Mouse (Mus musculus) adrenal gland, postnatal 14 days (tissue): Measurements from ENCODE around the gene Zbtb4. TPM values are rescaled to one million over a fixed set of nuclear protein-coding genes. Genes with fewer than 3 reads are reported as not detected.
"Not testable (repeated sequence)": the region's sequence is repeated elsewhere in the genome, so short reads cannot be mapped to it uniquely, and the experiment has no call there.

Source experiments
- DNase-seq: peaks from one replicate; pipeline ENCODE4 v3.0.0; 2021; ENCODE audit warnings: mixed read lengths
- long read RNA-seq, 2 experiments: library from polyadenylated mRNA; stranded (forward); transcript quantifications; one replicate each; pipeline ENCODE4 v2.0.0; 2021
- total RNA-seq: library from RNA; stranded (reverse); gene quantifications from 2 replicates; pipeline ENCODE4 v1.2.3, GENCODE M21; 2021

The Zbtb4 gene
- 39.9 and 42.4 TPM in 2 replicates for total RNA-seq
- long read RNA-seq, experiment 1, full-length matches to known transcripts = 1 of 4 reads
- long read RNA-seq, experiment 1, partial matches to known transcripts = 0 of 4 reads
- long read RNA-seq, experiment 1, other reads (novel, unspliced or antisense) = 3 of 4 reads
- long read RNA-seq, experiment 2, partial matches to known transcripts = 1 of 8 reads
- long read RNA-seq, experiment 2, other reads (novel, unspliced or antisense) = 7 of 8 reads

DNA sequence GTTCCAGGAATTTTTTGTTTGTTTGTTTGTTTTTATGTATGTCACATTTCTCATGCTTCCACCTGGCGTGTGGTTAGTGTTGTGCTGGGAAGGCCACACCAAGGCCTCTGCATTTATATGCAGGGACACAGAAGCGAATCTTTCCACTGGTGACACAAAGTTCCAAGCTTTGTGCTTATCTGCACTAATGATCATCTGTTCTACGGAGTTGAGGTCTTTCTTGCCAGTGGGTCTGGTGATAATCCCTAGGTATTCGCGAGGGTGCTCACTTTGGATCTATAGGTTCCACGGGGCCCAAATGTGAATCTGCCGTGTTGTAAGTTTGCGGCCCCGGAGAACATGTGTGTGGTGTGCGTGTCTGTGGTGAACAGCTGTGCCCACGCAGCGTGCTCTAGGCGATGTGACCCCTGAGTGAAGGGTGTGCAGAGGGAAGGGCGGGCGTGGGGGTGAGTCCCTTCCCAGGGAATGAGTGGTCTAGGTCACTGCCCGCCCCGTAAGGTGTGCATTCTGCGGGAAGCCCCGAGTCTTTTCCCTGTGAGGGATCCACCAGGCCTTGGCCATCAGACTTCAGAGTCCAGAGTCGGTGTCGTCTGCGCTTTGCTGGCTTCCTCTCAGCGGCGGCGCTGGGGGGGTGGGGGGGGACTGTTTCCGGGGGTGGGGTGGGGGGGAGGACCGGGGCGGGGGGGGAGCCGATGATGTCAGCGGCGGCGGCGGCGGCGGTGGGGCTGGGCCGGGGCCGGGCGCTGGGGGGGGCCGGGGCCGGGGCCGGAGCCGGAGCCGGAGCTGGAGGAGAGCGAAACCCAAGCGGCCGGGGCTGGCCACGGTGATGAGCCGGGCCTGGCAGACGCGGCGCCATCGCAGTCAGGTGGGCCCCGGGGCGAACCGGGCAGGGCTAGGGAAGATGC is at the start of gene Zbtb4:
Zbtb4 (plus strand) TSS at position 692 of the 905 bp plus-strand sequence.
- peak; percentile 73 for DNase-seq

DNA sequence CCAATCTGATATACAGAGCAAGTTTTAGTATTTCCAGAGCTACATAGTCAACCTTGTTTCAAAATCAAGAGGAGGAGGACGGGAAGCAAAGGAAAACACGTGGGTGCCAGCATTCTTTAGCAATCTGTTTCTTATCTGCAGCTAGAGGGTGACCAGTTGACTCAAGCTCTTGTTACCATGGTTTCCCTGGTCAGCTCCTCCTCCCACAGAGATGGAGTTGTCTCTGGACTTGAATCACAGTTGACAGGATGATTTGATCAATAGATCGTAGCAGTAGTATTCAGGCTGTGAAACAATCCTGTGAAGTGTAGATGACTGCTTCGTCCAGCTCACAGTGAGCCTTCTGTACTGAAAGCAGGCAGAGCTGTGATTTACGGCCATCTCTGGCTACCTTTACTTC is 49.8 kb upstream of the Zbtb4 start:
- DNase-seq = peak; percentile 70

DNA sequence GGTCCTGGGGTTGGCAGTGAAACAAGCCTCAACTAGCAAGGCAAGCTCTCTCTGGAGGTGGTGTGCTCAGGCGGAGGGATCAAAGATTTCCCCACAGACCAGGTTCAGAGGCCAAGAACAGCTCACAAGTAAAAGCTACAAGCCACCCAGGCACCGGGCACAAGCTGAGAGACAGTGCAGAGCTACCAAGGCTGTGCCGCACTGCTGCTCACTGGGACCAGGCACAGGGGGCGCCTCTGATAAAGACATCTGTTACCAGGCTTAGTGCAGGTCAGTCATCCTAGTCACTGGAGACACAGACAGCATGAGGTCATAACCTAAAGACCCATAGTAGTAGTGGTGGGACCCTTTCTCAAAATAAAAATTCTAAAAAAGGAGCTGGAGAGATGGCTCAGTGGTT is 48.8 kb upstream of the Zbtb4 start:
- DNase-seq = no peak

DNA sequence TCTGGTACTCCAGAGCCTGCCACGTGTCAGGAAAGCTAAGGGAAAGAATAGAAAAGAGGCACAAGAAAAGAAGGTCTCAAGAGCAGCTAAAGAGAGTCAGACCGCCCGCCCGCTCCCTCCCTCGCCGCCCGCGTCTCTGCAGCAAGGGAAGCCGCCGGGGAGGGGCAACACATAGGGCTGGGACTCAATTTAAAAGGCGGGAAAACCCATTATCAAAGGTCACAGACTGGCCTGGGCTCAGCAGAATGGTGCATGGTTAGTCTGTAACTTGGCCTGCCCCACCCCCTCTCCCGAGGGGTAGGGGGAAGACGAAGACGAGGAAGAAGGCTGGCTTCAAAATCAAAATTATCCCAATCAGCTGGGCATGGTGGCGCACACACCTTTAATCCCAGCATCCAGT is 47.1 kb upstream of the Zbtb4 start:
- no peak for DNase-seq

DNA sequence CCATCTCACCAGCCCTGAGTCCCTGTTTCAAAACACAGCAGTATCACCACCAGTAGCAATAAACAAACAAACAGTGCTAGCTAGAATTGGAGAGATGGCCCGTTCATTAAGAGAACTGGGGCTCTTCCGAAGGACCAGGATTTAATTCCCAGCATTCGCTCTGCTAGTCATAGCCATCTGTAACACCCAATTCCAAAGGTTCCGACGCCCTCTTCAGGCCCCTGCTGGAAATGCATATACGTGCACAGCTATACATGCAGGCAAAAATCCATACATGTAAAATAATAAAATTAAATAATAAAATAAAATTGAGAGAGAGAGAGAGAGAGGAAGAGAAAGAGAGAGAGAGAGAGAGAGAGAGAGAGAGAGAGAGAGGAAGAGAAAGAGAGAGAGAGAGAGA is 46.3 kb upstream of the Zbtb4 start:
- no peak for DNase-seq

DNA sequence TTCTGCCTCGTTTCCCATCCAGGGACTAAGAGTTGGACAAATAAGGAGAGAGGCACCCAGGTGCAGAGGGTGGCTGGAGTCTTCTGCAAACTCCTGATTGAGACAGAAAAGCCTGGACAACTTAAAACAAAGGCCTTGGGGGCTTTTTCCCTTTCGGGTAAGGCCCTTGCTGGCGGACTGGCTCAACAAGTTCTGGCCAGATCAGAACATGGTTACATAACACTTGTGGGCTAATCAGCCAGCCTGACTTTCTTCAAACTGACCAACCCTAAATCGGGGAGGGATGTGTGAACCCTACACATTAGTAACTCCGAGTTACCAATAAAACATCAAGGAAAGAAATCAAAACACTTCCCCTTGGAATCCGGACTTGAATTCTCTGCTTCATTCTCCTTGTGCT is 44.9 kb upstream of the Zbtb4 start:
- DNase-seq = no peak

DNA sequence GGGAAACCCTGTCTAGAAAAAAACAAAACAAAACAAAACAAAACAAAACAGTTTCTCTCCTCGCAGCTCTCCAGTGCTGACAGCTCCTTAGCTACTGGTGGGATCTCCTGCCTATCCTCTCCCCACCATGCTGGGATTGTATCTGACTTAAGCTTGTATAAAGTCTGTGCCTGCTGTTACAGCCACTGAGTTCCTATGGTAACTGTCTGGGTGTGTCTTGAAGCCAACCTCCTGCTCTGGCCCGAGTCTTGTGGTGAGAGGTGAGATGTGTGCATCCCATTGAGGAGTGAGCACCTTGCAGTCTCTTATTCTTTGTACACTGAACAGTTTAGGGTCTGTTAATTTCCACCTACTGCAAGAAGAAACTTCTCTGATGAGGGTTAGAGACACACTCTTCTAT is 42.6 kb upstream of the Zbtb4 start:
- DNase-seq = no peak

DNA sequence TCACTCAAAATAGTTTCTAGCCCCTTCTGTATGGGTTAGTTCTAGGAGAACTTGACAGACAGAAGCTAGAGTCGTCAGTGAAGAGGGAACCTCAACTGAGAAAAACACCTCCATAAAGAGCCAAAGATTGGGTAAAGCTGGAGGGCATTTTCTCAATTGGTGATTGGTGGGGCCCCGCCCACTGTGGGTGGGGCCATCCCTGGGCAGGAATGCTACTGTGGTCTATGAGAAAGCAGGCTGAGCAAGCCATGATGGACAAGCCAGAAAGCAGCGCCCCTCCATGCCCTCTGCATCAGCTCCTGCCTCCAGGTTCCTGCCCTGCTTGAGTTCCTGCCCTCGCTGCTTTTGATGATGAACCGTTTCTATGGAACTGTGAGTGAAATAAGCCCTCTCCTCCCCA is 39.8 kb upstream of the Zbtb4 start:
- DNase-seq = peak; percentile 40

DNA sequence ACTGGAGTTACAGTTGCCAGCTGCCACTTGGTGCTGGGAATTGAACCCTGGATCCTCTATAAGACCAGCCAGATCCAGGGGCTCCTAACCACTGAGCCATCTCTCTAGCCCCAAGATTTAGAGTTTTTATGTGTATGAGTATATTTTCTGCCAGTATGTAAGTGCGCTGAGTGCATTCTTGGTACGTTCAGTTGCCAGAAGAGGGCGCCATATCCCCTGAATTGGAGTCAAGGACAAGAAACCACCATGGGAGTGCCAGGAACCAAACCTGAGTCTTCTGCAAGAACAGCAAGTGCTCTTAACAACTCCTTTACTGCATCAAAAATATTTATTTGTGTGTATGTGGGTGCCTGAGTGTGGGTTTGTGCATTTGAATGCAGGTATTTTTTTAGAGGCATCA is 36.6 kb upstream of the Zbtb4 start:
- DNase-seq = peak; percentile 80

DNA sequence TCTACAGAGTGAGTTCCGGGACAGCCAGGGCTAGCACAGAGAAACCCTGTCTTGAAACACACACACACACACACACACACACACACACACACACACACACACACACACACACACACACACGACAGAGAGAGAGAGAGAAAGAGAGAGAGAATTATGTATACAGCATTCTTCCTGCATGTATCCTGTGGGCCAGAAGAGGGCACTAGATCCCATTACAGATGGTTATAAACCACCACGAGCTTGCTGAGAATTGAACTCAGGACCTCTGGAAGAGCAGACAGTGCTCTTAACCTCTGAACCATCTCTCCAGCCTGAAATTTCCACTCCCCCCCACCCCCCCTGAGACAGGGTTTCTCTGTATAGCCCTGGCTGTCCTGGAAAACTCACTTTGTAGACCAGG is 34.3 kb upstream of the Zbtb4 start:
- not testable (repeated sequence) for DNase-seq

DNA sequence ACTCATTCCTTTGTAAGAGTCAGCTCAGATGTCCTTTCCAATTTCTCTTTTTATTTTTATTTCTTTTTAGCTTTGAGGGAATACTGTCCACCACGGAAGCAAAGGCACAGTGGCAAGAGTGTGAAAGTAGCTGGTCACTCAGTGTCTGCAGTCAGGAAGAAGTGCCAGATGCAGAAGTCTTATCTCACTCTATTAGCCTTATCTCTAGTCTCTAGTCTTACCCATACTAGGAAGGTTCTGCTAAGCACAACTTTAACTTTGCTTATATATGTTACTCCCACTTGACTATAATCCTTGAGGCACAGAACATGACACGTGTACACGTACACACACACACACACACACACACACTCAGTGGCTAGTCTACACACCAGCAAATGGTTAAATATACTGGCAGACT is 14.1 kb upstream of the Zbtb4 start:
- no peak for DNase-seq

DNA sequence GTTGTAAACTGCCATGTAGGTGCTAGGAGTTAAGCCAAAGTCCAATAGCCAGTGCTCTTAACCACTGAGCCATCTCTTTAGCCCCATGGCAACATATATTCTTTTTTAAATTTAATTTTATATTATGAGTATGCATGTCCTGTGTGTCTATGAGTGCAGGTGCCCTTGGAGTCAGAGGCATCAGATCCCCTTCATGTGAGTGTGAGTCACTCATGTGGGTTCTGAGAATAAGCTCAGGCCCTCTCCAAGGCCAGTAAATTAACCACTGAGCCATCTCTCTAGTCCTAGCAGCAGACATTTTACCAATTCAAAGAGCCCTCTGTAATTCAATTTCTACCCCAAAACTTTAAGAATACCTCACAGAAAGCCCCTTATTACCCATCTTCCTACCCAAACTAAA is 13.0 kb upstream of the Zbtb4 start:
- DNase-seq = peak; percentile 31

DNA sequence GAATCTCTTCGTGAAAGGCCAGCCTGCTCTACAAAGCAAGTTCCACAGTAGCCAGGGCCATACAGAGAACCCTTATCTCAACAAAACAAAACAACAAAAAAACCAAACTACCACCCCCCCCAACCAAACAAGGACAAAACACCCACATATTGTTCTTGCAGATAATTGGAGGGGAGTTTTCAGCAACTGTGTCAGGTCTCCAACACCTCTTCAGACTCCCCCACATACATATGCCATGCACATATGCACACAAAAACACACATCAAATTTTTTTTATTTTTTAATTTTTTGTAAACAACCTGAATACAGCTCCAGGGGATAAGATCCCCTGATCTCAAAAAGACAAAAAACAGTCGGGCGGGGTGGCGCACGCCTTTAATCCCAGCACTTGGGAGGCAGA is 11.5 kb upstream of the Zbtb4 start:
- DNase-seq = no peak

DNA sequence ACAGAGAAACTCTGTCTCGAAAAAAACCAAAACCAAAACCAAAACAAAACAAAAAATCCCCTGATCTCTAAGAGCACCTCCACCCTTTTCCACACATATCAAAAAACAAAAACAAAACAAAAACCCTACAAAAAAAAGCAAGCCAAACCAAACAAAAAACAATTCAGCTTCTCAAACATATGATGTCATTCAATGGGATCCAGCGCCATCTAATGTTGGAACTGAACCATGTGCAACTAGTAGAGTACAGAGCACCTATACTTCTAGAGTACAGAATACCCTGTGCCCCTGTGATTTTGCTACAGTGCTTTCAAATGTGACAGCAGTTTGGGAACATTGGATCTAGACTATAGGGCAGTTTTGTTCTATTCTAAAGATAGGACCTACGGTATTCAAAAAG is 11.0 kb upstream of the Zbtb4 start:
- peak; percentile 67 for DNase-seq

DNA sequence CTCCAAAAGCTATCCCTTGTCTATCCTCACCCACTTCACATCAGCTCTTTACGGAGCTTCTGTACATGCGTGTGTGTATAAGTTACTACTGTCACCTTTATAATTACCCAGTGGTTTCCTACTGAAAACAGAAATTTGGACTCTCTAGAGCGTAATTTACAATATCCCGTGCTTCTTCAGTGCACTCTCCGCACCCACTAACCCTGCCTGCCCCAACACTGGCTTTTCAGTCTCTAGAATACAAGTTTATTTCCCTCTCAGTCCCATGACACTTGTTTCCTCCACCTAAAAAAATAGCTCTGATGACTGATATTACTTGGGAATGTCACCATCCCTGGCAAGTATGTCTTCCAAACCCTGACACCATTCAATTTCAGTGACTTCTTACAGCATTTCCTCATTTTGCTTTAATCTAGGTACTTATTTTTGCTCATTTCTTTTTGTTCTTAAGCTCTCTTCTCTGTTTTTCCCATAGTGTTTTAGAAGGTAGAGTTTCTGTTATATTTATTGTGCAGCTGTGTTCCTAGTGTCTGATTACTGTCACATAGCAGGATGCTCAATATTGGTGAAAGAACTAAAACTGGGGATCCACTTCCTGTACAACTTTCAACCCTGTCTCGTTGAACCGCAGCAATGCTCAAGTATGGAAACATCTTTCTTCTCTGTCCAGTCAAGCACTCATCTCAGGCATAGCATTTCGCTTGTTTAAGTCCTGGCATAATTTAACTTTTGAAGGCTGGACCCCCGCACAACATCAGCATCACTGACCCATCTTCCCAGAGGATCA is 8.2 kb upstream of the Zbtb4 start:
- DNase-seq = no peak

DNA sequence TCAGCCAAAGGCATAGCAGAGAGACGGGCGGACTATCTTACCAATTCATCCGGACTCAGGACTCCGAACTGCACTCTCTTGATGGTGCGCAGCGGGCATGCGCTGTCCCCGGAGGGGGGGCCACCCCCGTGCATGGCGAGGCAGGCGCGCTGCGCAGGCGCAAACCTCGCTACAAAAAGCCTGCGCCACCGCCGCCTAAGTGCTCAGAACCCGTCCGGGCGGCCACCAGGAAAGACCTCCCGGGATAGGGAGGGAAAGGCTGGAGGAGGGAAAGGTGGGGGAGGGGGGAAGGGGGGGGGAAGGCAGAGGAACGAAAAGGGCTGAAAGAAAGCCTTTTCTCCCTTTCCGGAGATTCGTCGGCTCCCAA is 7.6 kb upstream of the Zbtb4 start:
- peak; percentile 99 for DNase-seq

DNA sequence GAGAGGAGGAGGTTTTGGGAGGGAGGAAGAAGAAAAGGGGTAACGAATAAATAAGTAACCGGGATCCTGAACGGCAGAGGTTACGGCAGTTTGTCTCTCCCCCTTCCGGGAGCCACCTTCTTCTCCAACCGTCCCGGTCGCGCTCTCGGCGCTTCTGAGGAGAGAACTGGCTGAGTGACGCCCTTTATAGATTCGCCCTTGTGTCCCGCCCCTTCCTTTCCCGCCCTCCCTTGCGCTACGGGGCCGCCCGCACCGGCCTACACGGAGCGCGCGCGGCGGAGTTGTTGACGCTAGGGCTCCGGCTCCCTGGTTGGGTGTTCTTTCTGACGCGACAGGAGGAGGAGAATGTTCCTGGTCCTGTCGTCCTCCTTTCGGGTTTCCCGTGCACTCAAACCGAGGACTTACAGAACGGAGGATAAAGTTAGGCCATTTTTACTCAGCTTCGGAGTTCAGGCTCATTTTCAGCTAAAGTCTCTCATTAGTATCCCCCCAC is 7.2 kb upstream of the Zbtb4 start, which contains the start of gene Polr2a:
Polr2a (minus strand) TSS at position 160 of the 493 bp plus-strand sequence.
- peak; percentile 98 for DNase-seq

DNA sequence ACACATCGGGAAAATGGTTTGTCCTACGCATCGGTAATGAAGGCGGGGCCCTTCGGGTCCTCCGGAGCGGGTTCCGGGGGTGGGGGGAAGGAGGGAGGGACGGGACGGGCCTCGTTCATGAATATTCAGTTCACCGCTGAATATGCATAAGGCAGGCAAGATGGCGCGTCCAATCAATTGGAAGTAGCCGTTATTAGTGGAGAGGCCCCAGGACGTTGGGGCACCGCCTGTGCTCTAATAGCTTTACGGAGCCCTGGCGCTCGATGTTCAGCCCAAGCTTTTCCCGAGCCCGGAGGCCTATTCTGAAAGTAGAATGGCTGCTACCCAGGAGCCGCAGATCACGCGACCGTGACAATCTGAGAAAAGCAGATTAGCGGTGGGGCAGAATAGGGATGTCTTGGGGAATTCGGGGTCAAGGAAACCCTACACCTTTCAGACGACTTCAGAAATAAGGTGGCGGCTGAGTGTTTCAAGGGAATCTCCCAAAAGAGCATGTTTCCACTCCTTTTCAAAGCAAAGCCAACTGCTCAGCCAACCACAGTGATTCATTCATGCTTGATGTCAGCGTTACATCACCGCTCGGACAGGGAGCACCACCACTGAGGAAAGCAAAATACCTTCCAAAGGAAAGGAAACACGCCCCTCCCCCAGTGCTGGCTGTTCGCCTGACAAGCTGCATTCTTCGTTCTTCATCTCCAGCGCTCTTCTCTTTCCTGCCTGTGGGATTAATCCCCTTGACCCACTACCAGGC is 6.6 kb upstream of the Zbtb4 start:
- peak; percentile 92 for DNase-seq

DNA sequence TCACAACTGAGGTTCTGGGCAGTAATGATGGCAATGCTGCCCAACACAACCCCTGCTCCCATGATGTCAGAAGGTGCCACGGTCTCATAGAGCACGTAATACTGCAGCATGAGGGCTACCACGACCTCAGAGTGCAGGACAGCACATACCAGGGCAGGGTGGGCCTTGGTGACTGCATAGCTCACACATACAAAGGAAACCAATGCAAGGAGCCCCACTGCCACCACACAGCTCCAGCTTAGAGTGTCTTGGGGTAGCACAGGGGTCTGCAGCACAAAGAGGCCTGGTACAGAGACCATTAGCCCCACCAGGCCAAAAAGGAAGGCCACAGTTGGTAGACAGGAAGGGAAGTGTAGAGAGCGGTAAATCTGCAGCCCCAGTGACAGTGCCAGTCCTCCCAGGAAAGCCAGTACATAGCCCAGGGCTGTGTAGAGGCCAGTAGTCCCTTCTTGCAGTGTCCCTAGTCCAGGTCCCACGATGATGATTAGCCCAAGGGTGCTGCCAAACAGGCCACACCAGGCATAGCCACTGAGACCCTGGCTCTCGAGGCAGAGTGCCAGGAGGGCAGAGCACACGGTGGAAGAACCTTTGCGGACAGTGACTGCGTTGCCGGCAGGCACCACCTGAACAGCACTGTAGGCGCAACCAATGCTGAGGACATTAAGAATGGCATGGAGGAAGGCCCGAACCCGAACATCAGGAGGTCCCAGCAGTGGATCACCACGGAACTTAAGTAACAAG is 5.4 kb upstream of the Zbtb4 start:
- no peak for DNase-seq

DNA sequence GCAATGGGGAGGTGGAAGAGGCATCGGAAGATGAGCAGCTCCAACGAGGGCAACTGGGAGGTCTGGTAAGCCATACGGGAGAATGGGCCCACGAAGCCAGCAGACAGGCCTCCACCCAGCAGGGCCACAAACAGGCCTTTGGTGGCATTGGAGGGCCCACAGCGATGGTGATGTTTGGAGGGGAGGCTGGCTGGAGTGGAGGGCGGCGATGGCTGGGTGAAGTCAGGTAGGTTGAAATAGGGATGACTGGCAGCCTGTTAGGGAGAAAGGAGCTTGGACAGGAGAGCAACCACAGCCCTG is 4.9 kb upstream of the Zbtb4 start:
- DNase-seq = no peak

DNA sequence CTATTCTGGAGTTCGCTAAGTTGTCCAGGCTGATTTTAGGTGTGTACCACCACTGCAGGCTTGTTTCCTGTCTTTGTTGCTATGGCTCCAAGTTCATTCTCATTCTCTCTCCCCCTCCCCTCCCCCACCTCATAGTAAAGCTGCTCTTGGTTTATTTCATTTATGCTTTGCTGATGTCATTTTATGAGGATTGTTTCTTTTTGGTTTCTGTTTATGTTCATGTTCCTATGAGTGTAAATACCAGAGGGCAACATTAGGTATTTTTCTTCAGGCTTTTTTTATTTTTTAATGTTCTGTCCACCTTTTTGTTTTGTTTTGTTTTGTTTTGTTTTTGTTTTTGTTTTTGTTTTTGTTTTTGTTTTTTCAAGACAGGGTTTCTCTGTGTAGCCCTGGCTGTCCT is 3.8 kb upstream of the Zbtb4 start, which contains the start of gene Slc35g3:
Slc35g3 (minus strand) TSS at position 101 of the 400 bp plus-strand sequence.
- no peak for DNase-seq
